Mouse (Mus musculus) forebrain, embryonic 12.5 days (tissue): ENCODE results near the gene Spryd3. TPM values are rescaled to one million over a fixed set of nuclear protein-coding genes. Genes with fewer than 3 reads are reported as not detected.

Source experiments
- ATAC-seq: fragments of 200-750 bp; cut with Nextera tagmentation; 2 replicates; pipeline ENCODE4 v1.8.0; 2017; ENCODE audit warnings: moderate TSS enrichment; ENCODE audit not compliant: low FRiP score
- H3K27ac ChIP-seq: fragments of 300-500 bp; sonication (generic); 2 replicates; pipeline ENCODE4 v1.5.1; 2016; ENCODE audit warnings: mild to moderate bottlenecking
- H3K27me3 ChIP-seq: fragments of 300-500 bp; sonication (generic); 2 replicates; pipeline ENCODE4 v1.6.1; 2016; ENCODE audit warnings: mild to moderate bottlenecking
- H3K36me3 ChIP-seq: fragments of 300-500 bp; sonication (generic); replicated peaks from 2 replicates; pipeline ENCODE4 v1.6.1; 2016; ENCODE audit warnings: mild to moderate bottlenecking
- H3K4me1 ChIP-seq: fragments of 300-500 bp; sonication (generic); 2 replicates; pipeline ENCODE4 v1.6.1; 2016
- H3K4me2 ChIP-seq: fragments of 300-500 bp; sonication (generic); 2 replicates; pipeline ENCODE4 v1.6.1; 2016; ENCODE audit warnings: mild to moderate bottlenecking, moderate library complexity
- H3K4me3 ChIP-seq: fragments of 300-500 bp; sonication (generic); replicated peaks from 2 replicates; pipeline ENCODE4 v1.5.1; 2016; ENCODE audit warnings: mild to moderate bottlenecking
- H3K9ac ChIP-seq: fragments of 300-500 bp; sonication (generic); 2 replicates; pipeline ENCODE4 v1.6.1; 2016; ENCODE audit warnings: mild to moderate bottlenecking
- H3K9me3 ChIP-seq: fragments of 300-500 bp; sonication (generic); 2 replicates; pipeline ENCODE4 v1.6.1; 2016
- WGBS: fragments of 180-500 bp; shearing (Covaris S2); methylation state at CpG from one replicate; pipeline ENCODE4 v1.1.7; 2016; 5-methylcytosine and 5-hydroxymethylcytosine counted together
- polyA plus RNA-seq: library from polyadenylated mRNA; unstranded; fragments of >200 nt; fragmentation: Nextera tagmentation; extraction: Ambion mirVana; gene quantifications from 2 replicates; pipeline ENCODE4 v1.2.1, GENCODE M21; 2016

The Spryd3 gene
- polyA plus RNA-seq, result 19.1 and 19.6 TPM in 2 replicates

- Histone ChIP-seq H3K27me3 (no peaks in the 10 kb centered on the region), H3K9me3 (no peaks in the 10 kb centered on the region), H3K9ac (peak within 1 kb of the TSS; percentile 85), H3K36me3 (peaks cover 22% of the 10 kb centered on the region), H3K4me2 (peak within 1 kb of the TSS; percentile 74), H3K27ac (peak within 1 kb of the TSS; percentile 79), H3K4me3 (peak within 1 kb of the TSS; percentile 82), H3K4me1 (peaks cover 19% of the 10 kb centered on the region)
- under 1% methylated on average over 50 of the region's 50 CpGs for WGBS
- ATAC-seq, result peak; percentile 100
Observed at GRCm38 (mm10) chr15:102136129-102136758, at the start of gene Spryd3. Gene Spryd3 (minus strand): TSS chr15:102136234.

DNA sequence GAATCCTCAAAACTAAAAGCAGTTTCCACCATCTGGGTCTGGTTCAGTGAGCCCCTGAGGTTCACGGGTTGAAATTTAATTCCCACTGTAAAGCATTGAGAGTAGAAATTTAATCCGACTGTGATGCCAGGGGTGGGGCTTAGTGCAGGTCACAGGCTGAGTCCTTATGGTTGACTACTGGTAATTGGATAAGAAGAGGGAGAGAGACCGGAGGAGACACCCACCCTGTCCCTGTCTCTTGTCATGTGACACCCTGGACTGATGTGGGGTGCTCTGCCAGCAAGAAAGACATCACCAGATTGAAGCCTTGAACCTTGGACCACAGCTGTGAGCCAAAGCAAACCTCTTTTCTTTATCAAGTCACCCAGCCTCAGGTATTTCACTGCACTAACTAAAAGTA lies 47.0 kb upstream of the Spryd3 start:
- WGBS, result 79% methylated on average over 3 of the region's 3 CpGs
- H3K4me1 ChIP-seq, result no peaks in the 10 kb centered on the region
- no peak overlapping the region for H3K4me2 ChIP-seq
- ATAC-seq, result no peak
- H3K27ac ChIP-seq, result no peak overlapping the region
- H3K4me3 ChIP-seq, result no peak overlapping the region
- no peaks in the 10 kb centered on the region for H3K9me3 ChIP-seq
- no peak overlapping the region for H3K9ac ChIP-seq
- H3K36me3 ChIP-seq, result peaks cover 11% of the 10 kb centered on the region
- H3K27me3 ChIP-seq, result no peaks in the 10 kb centered on the region

DNA sequence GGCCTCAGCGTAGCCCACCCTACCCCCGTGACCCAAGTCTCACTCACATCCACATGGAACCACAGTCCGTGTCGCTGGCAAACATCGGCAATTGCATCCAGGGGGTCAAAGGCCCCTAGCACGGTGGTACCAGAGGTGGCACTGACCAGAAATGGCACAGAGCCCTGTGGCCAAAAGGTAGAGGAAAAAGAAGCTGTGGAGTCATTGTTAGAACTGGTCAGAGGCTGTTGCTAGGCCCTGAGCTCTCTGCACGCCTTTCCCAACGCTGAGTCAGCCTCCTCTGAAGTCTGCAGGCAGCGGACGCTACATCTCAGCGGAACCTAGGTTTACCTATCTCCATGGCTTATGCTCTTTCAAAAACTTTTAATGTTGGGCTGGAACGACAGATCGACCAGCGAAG lies 43.9 kb upstream of the Spryd3 start:
- no peak overlapping the region for H3K4me3 ChIP-seq
- ATAC-seq, result no peak
- H3K4me1 ChIP-seq, result no peaks in the 10 kb centered on the region
- no peak overlapping the region for H3K9ac ChIP-seq
- no peak overlapping the region for H3K4me2 ChIP-seq
- no peaks in the 10 kb centered on the region for H3K9me3 ChIP-seq
- H3K36me3 ChIP-seq, result peaks cover 5% of the 10 kb centered on the region
- H3K27me3 ChIP-seq, result no peaks in the 10 kb centered on the region
- no peak overlapping the region for H3K27ac ChIP-seq
- 91% methylated on average over 14 of the region's 14 CpGs for WGBS

DNA sequence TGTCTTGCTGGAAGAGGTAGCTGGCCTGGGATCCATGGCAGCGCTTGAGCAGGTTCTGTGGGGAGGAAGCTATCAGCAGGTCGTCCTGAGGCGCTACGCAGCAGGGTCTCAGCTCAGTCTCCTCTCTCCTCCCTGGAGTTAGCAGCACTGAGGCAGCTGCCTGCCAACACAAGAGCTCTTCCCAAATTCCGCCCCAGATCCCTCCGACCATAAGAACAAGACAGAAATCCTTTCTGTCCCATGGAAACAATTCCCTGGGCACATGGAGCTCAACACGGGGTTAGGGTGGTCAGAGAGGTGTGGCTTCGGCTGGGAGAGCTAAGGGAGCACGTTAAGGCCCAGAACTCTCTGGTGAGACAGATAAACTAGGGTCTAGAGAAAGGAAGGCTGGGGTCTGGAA lies 43.1 kb upstream of the Spryd3 start:
- Histone ChIP-seq H3K9me3 (no peaks in the 10 kb centered on the region), H3K27me3 (no peaks in the 10 kb centered on the region), H3K4me2 (no peak overlapping the region), H3K4me1 (no peaks in the 10 kb centered on the region), H3K9ac (no peak overlapping the region), H3K4me3 (no peak overlapping the region), H3K27ac (no peak overlapping the region), H3K36me3 (peaks cover 8% of the 10 kb centered on the region; the same call in 1 of the 2 replicates)
- 81% methylated on average over 9 of the region's 9 CpGs for WGBS
- ATAC-seq, result no peak

GRCm38 (mm10) chr15:102178279-102178678 lies 42.2 kb upstream of the Spryd3 start:
- 17% methylated on average over 5 of the region's 6 CpGs for WGBS
- Histone ChIP-seq H3K4me2 (no peak overlapping the region), H3K9ac (no peak overlapping the region), H3K27me3 (no peaks in the 10 kb centered on the region), H3K27ac (no peak overlapping the region), H3K4me3 (no peak overlapping the region), H3K4me1 (no peaks in the 10 kb centered on the region), H3K9me3 (no peaks in the 10 kb centered on the region), H3K36me3 (peaks cover 4% of the 10 kb centered on the region; the same call in 1 of the 2 replicates)
- ATAC-seq, result no peak

DNA sequence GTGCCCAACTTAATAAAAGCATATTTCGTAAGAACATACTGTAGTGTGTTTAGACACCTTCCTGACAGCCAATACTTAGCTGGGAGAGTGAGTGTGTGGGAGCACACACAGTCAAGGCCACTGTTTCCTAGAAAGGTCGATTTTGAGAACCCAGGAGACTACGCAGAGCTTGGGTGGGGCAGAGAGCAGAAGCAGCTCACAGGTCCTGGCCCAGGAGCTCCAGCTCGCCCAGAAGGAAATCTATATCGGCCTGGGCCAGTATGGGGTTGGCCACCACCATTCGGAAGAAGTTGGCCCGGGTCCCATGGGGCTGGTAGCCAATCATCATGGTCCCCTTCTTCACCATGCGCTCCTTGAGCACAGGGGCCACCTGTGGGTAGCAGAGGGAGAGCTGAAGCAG lies 41.4 kb upstream of the Spryd3 start:
- 89% methylated on average over 8 of the region's 8 CpGs for WGBS
- Histone ChIP-seq H3K9me3 (no peaks in the 10 kb centered on the region), H3K4me1 (no peaks in the 10 kb centered on the region), H3K36me3 (peaks cover 4% of the 10 kb centered on the region; the same call in 1 of the 2 replicates), H3K4me2 (no peak overlapping the region), H3K4me3 (no peak overlapping the region), H3K9ac (no peak overlapping the region), H3K27ac (no peak overlapping the region), H3K27me3 (no peaks in the 10 kb centered on the region)
- no peak for ATAC-seq

- 87% methylated on average over 7 of the region's 7 CpGs for WGBS
- Histone ChIP-seq H3K9ac (no peak overlapping the region), H3K36me3 (peaks cover 4% of the 10 kb centered on the region; the same call in 1 of the 2 replicates), H3K27ac (no peak overlapping the region), H3K27me3 (no peaks in the 10 kb centered on the region), H3K4me3 (no peak overlapping the region), H3K9me3 (no peaks in the 10 kb centered on the region), H3K4me1 (no peaks in the 10 kb centered on the region), H3K4me2 (no peak overlapping the region)
- ATAC-seq, result no peak
Observed at GRCm38 (mm10) chr15:102176571-102177316, 40.7 kb upstream of the Spryd3 start.

- H3K9ac ChIP-seq, result no peak overlapping the region
- no peaks in the 10 kb centered on the region for H3K9me3 ChIP-seq
- 88% methylated on average over 16 of the region's 16 CpGs for WGBS
- no peaks in the 10 kb centered on the region for H3K27me3 ChIP-seq
- no peak for ATAC-seq
- peaks cover 4% of the 10 kb centered on the region; the same call in 1 of the 2 replicates for H3K36me3 ChIP-seq
- no peak overlapping the region for H3K4me3 ChIP-seq
- H3K4me2 ChIP-seq, result no peak overlapping the region
- H3K4me1 ChIP-seq, result no peaks in the 10 kb centered on the region
- no peak overlapping the region for H3K27ac ChIP-seq
Observed at GRCm38 (mm10) chr15:102175736-102176319, 39.8 kb upstream of the Spryd3 start.

GRCm38 (mm10) chr15:102173581-102173980 lies 37.5 kb upstream of the Spryd3 start:
- Histone ChIP-seq H3K27me3 (no peaks in the 10 kb centered on the region), H3K9me3 (no peaks in the 10 kb centered on the region), H3K4me1 (no peaks in the 10 kb centered on the region), H3K9ac (no peak overlapping the region), H3K27ac (no peak overlapping the region), H3K4me3 (no peak overlapping the region), H3K36me3 (peaks cover 4% of the 10 kb centered on the region; the same call in 1 of the 2 replicates), H3K4me2 (no peak overlapping the region)
- 81% methylated on average over 3 of the region's 3 CpGs for WGBS
- ATAC-seq, result no peak

DNA sequence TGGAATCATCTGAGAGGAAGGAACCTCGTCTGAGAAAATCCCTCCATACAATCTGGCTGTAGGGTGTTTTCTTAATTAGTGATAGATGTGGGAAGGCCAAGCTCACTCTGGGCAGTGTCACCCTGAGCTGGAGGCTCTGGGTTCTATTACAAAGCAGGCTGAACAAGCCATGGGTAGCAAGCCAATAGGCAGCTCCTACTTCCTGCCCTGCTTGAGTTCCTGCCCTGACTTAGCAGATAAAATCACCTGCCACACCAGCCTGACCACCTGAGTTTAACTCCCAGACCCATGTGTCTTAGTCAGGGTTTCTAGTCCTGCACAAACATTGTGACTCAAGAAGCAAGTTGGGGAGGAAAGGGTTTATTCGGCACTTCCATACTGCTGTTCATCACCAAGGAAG lies 33.0 kb upstream of the Spryd3 start:
- ATAC-seq, result no peak
- Histone ChIP-seq H3K36me3 (no peaks in the 10 kb centered on the region), H3K9ac (no peak overlapping the region), H3K9me3 (no peaks in the 10 kb centered on the region), H3K4me2 (no peak overlapping the region), H3K4me1 (no peaks in the 10 kb centered on the region), H3K27me3 (no peaks in the 10 kb centered on the region), H3K4me3 (no peak overlapping the region), H3K27ac (no peak overlapping the region)
- 74% methylated on average over 2 of the region's 2 CpGs for WGBS

DNA sequence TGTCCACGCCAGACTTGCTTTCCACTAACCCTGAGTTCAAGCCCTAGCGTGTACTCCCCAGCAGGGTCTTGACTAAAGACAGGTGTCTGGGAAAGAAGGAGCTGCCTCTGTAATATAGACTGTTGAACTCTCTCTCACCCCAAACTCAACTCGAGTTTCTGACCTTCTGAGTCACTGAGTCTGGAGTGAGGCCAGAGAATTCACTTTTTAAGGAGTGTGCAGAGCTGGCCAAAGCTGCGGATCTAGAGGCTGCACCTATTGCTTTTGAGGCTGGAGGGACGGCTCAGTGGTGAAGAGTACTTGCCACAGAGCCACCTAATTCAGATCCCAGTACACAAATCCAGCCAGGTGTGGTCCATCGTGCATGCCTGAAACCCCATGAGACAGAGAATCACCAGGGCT lies 31.6 kb upstream of the Spryd3 start:
- Histone ChIP-seq H3K27ac (no peak overlapping the region), H3K27me3 (no peaks in the 10 kb centered on the region), H3K4me1 (no peaks in the 10 kb centered on the region), H3K9ac (no peak overlapping the region), H3K4me3 (no peak overlapping the region), H3K36me3 (no peaks in the 10 kb centered on the region), H3K4me2 (no peak overlapping the region), H3K9me3 (no peaks in the 10 kb centered on the region)
- no peak for ATAC-seq
- WGBS, result 74% methylated on average over 6 of the region's 6 CpGs

- Histone ChIP-seq H3K4me1 (no peaks in the 10 kb centered on the region), H3K36me3 (no peaks in the 10 kb centered on the region), H3K4me2 (no peak overlapping the region), H3K4me3 (no peak overlapping the region), H3K27me3 (no peaks in the 10 kb centered on the region), H3K9ac (no peak overlapping the region), H3K9me3 (no peaks in the 10 kb centered on the region), H3K27ac (no peak overlapping the region)
- ATAC-seq, result no peak
- WGBS, result 66% methylated on average over 6 of the region's 6 CpGs
Observed at GRCm38 (mm10) chr15:102165468-102166100, 29.6 kb upstream of the Spryd3 start.
